Mouse (Mus musculus): ENCODE data around the gene Lyrm9.

DNA sequence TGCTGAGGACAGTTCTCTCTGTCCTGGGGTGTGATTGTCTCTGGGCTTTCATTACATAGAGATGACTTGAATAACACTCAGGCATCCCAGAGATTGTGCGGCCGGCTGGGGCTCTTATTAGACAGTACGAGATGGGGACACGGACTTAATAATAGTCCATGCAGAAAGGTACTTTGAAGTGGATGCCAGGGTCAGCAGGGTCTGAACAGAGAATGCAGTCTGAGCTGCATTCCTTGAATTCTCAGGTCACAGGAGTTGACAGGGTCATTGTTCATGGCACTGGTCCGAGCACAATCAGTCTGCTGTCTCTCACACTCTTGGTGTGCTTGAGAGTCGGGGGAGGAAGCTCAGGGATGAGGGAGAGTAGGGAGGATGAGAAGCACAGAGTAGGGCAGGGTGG, 3.0 kb downstream of the Lyrm9 start:
- TF ChIP-seq EP300 (IDR thresholded peaks at IDR 0.05; ENCODE audit: insufficient read depth, low read depth, low read length) (no peak), POLR2A (IDR thresholded peaks at IDR 0.05; ENCODE audit: insufficient read depth, low read length) (no peak)
